Mouse (Mus musculus) layer of hippocampus, adult 9-11 months (tissue): Measurements from ENCODE around the gene Gm9736.
"Not testable (repeated sequence)": the region's sequence is repeated elsewhere in the genome, so short reads cannot be mapped to it uniquely, and the experiment has no call there.

Experiments
- DNase-seq: peaks from one replicate; pipeline ENCODE4 v3.0.0; 2022

The Gm9736 gene

GRCm38 (mm10) chr10:77751254-77751653 lies at the start of gene Gm9736:
Gm9736 (minus strand) TSS chr10:77751354.
- DNase-seq: not testable (repeated sequence)

GRCm38 (mm10) chr10:77798921-77799508 lies 47.9 kb upstream of the Gm9736 start, which contains the start of gene Gm19668:
Gm19668 (minus strand) TSS chr10:77799133.
- DNase-seq: no peak

GRCm38 (mm10) chr10:77798164-77798920 lies 47.2 kb upstream of the Gm9736 start:
- DNase-seq: not testable (repeated sequence)

GRCm38 (mm10) chr10:77797677-77798076 lies 46.5 kb upstream of the Gm9736 start:
- no peak for DNase-seq

GRCm38 (mm10) chr10:77794976-77795375 lies 43.8 kb upstream of the Gm9736 start, which contains the start of gene Gm9639:
Gm9639 (minus strand) TSS chr10:77795076.
- no peak for DNase-seq

- no peak for DNase-seq
Observed at GRCm38 (mm10) chr10:77788621-77789020, 37.5 kb upstream of the Gm9736 start.

- not testable (repeated sequence) for DNase-seq
Observed at GRCm38 (mm10) chr10:77787876-77788275, 36.7 kb upstream of the Gm9736 start, which contains the start of gene Gm7137. Gm7137 (minus strand) TSS chr10:77788200.

- DNase-seq: not testable (repeated sequence)
Observed at GRCm38 (mm10) chr10:77783396-77783795, 32.2 kb upstream of the Gm9736 start.

- DNase-seq: not testable (repeated sequence)
Observed at GRCm38 (mm10) chr10:77782442-77782841, 31.3 kb upstream of the Gm9736 start, which contains the start of gene Gm3250. Gm3250 (minus strand) TSS chr10:77782542.

GRCm38 (mm10) chr10:77776844-77777243 lies 25.7 kb upstream of the Gm9736 start, which contains the start of gene Gm7138:
Gm7138 (minus strand) TSS chr10:77776944.
- not testable (repeated sequence) for DNase-seq

GRCm38 (mm10) chr10:77772142-77772541 lies 21.0 kb upstream of the Gm9736 start:
- DNase-seq: not testable (repeated sequence)

GRCm38 (mm10) chr10:77771225-77771624 lies 20.1 kb upstream of the Gm9736 start, which contains the start of gene Gm3238:
Gm3238 (minus strand) TSS chr10:77771325.
- DNase-seq: not testable (repeated sequence)

- DNase-seq: no peak
Observed at GRCm38 (mm10) chr10:77769727-77770126, 18.6 kb upstream of the Gm9736 start.

GRCm38 (mm10) chr10:77759582-77759981 lies 8.4 kb upstream of the Gm9736 start, which contains the start of gene Gm3233:
Gm3233 (minus strand) TSS chr10:77759682.
- DNase-seq: not testable (repeated sequence)

- DNase-seq: no peak
Observed at GRCm38 (mm10) chr10:77753448-77753847, 2.3 kb upstream of the Gm9736 start.

GRCm38 (mm10) chr10:77752312-77752711 lies 1.2 kb upstream of the Gm9736 start:
- not testable (repeated sequence) for DNase-seq

- not testable (repeated sequence) for DNase-seq
Observed at GRCm38 (mm10) chr10:77750686-77751085, 468 bp downstream of the Gm9736 start.

GRCm38 (mm10) chr10:77741924-77742688 lies 9.0 kb downstream of the Gm9736 start, which contains the start of gene Gm18596:
Gm18596 (minus strand) TSS chr10:77742638.
- not testable (repeated sequence) for DNase-seq

GRCm38 (mm10) chr10:77738929-77739328 lies 12.2 kb downstream of the Gm9736 start:
- DNase-seq: no peak

GRCm38 (mm10) chr10:77735928-77736327 lies 15.2 kb downstream of the Gm9736 start:
- no peak for DNase-seq

- no peak for DNase-seq
Observed at GRCm38 (mm10) chr10:77729241-77729640, 21.9 kb downstream of the Gm9736 start.

GRCm38 (mm10) chr10:77728280-77728679 lies 22.9 kb downstream of the Gm9736 start:
- no peak for DNase-seq

- DNase-seq: no peak
Observed at GRCm38 (mm10) chr10:77726186-77726585, 25.0 kb downstream of the Gm9736 start, which contains the start of gene Gm10100. Gm10100 (plus strand) TSS chr10:77726486.
